Mouse (Mus musculus) left cerebral cortex, adult 9 months (tissue): ENCODE data around the gene Mrpl53.

ENCODE experiments used
- DNase-seq, 2 experiments: peaks; one replicate each; pipeline ENCODE4 v3.0.0; 2022; ENCODE audit warnings: low spot score in 2 of 2

Gene Mrpl53

DNA sequence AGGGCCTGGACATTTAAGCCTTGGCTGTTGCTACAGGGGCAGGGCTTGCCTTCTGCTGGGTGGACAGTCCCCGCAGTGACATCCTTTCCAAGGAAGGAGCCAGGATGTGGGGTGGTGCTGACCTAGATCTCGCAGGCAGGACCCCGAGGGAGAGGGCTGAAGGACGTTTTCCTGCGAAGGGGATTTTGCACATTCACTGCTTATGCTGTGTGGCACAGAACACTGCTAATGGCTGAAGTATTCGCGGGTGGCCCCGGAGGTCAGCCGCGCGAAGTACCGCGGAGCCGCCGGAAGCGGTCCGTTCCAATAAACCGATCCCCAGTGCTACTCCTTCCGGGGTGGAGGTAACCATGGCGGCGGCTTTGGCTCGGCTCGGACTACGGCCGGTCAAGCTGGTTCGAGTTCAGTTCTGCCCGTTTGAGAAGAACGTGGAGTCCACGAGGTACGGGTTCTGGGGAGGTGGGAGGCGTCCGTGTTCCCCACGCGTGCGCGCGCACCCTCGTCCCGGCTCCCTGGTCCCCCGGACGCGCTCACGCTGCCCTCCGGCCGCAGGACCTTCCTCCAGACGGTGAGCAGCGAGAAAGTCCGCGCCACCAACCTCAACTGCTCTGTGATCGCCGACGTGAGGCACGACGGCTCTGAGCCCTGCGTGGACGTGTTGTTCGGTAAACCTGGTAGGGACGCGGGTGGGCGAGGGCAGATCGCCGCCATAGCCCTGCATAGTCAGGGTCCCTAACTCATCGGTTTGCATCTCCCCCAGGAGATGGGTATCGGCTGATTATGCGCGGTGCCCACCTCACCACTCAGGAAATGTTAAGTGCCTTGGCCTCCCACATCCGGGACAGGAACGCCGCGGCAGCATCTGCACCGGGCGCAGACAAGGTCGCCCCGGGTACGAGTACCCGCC is at the start of gene Mrpl53:
TSS of gene Mrpl53 (plus strand) at position 279 of the 907 bp plus-strand sequence.
- DNase-seq = peak in 1 of 2 experiments; percentile 81

DNA sequence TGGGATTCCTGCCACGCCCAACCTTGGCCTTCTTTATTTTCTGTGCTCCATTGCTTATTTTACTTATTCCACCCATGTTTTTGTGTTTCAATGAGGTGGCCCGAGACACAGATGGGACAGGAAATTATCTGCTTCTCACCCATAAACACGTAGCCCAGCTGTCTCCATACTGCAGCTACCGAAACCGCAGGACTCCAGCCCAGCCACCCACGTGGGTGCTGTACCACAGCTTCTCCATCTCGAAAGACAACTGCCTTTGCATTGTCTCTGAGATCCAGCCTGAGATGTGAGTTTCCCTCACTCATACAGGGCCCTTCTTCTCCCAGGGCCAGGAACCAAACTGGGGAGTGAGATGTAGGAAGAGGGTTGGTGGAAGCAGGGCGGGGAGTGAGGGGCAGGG is 42.8 kb upstream of the Mrpl53 start:
- DNase-seq = no peak

DNA sequence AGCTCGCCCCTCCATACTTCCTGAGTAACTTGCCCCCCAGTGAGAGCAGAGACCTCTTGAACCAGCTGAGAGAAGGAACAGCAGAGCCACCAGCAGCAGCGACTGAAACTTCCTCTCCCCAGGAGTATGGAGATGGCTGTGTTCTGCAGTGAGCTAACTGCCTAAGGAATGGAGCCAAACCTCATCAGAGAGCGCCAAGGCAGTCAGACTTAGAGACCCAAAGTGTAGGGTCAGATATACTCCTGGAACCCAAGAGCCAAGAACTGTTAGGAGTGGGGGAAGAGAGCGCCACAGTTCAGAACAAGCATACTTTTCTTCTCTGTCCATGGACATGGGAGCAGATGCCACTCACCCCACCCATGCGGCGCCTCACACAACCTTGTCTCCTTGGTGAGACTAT is 42.4 kb upstream of the Mrpl53 start:
- DNase-seq = no peak

DNA sequence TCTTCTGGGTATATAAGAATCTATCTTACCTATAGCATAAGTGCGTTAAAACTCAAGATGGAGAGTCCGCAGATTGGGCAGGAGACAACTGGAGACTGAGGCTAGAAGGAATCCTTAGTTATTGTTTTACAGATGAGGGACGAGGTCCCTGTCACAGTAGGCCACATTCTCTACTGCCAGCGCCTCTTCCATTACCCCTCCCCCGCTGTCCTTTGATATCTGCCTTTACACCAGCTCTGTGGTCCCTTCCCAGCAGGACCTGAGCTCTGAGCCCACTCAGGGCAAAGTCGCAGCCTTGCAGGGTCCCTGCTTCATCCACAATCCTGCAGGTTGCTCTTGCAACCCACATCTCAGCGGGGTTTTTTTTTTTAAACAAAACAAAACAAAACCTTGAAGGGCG is 40.6 kb upstream of the Mrpl53 start:
- no peak for DNase-seq

- no peak for DNase-seq
Observed at GRCm38 (mm10) chr6:83068706-83069487, 39.9 kb upstream of the Mrpl53 start.

GRCm38 (mm10) chr6:83069488-83070246 is 39.2 kb upstream of the Mrpl53 start:
- DNase-seq = no peak

GRCm38 (mm10) chr6:83070247-83070310 is 38.8 kb upstream of the Mrpl53 start, which contains the start of gene Tlx2:
TSS of gene Tlx2 (minus strand) at chr6:83070293.
- no peak for DNase-seq

GRCm38 (mm10) chr6:83070311-83071219 is 38.3 kb upstream of the Mrpl53 start:
- no peak for DNase-seq

GRCm38 (mm10) chr6:83071220-83071619 is 37.6 kb upstream of the Mrpl53 start:
- no peak for DNase-seq

DNA sequence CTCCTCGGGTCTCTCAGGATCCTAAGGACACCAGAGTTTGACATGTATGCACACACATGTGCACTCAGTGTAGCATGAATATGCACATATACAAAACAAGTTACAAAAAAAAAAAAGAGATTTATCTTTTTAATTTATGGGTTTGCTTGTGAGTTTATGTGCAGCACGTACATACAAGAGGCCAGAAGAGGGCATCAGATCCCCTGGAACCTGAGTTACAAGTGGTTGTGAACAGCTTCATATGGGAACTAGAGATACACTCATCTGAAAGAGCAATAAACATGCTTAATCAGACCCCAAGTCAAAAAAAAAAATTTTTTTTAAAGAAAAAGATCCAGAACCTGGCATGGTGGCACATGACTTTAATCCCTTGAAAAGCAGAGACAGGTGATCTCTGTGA is 33.9 kb upstream of the Mrpl53 start:
- no peak for DNase-seq

DNA sequence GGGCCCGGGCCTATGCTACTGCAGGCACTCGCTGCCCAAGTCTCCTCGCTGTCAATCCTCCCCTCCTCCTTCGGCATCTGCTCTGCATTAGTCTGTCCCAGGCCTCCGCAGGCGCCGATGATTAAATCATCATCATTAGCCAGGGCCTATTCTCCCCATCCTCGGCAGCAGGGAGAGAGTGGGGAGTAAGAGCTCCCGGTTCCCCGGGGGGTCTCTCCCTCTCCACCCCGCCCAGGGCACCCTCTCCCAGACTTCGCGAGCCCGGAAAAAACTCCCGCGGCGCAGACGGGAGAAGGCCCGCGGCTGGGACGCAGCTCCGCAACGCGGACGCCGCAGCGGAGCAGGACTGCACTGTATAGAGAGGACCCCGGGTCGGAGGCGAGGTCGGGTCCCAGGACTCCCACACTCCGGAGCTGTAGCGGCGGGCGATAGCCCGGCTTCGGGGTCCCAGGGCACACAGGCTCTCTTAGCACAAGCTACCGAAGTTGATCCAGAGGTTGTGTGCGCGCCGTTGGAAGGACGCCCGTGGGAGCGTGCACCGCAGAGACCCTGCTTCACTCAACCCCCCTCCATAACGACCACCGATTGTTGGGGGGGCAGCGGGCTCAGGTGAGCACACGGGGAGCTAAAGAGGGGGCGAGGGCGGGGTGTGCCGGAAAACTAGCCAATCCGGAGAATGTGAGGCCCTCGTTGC is 31.1 kb upstream of the Mrpl53 start, which contains the start of gene Pcgf1:
TSS of gene Pcgf1 (plus strand) at position 240 of the 694 bp plus-strand sequence.
- peak in 1 of 2 experiments; percentile 49 for DNase-seq

DNA sequence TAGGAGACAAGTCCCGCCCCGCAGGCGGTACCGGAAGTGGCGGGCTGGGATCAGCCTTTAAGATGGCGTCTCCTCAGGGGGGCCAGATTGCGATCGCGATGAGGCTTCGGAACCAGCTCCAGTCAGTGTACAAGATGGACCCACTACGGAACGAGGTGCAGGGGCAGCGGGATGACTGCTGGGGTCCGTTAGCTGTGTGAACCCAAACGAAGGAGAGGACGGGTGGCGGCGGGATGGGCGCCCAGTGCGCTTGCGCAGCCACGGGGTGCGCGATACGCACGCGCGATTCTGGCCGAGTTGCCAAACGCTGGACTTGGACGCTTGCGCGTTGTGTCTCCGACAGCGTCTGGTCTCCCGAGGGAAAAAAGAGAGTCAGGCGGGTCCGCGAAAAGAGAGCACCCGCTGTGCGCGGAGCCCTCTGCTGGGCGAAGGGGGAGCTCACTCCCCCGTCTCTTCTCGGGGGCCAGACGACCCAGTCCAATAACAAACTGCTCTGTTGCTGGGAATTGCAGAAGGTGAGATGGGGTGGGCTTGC is 30.4 kb upstream of the Mrpl53 start:
- DNase-seq = peak; percentile 93 to 99

DNA sequence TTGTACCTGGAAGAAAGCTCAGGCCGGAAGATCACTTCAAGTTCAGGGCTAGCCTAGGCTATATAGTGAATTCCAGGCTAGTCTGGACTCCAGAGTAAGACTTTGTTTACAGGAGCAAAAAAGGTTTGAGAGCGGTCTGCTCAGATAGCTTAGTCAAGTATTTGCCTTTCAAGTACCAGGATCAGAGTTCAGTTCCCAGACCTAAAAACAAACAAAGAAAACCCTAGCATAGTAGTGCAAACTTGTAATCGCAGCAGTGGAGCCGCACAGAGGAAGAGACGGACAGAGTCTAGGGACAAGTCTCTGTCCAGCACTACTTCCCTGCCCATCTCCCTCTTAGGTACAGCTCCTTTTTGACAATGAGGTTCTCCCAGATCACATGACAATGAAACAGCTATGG is 28.6 kb upstream of the Mrpl53 start:
- no peak for DNase-seq

GRCm38 (mm10) chr6:83083497-83083896 is 25.3 kb upstream of the Mrpl53 start:
- no peak for DNase-seq

GRCm38 (mm10) chr6:83084477-83084876 is 24.4 kb upstream of the Mrpl53 start:
- no peak for DNase-seq

DNA sequence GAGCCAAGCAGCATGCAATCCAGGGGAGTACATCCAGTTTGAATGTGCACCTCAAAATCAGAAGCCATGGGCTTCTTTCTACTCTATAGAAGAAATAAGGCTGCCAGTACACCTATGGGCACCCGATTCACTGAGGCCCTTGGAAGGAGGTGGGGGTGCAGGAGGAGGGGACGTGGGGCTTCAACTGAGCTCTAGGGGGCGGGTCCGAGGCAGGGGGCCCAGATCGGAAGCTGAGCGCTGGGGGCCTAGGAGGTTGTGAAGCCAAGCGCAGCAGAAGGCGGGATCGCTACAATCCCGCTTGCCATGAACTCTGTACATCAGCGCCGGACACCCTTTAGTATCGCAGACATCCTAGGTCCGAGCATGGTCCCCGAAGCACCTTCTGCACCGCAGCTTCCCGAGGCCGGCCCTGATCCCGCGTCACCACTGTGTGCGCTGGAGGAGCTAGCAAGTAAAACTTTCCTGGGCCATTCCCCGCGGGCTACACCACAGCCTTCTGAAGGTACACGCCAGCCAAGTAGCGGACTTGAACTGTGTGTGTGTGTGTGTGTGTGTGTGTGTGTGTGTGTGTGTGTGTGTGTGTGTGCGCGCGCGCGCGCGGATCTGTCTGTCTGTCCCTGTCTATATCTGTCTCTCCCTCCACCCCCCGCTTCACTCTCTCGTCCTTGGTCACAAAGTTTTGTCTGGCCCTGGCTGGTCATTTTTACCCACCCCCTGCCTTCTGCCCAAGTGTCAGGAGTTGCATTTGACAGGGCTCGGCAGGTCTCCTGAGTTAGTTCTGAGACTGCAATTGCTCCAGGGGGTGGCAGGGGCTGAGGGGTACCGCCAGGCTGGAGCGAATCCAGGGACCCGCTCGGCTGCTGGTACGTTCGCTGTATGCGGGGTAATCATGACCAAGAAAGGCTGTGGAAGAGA is 22.5 kb upstream of the Mrpl53 start, which contains the start of gene Lbx2:
TSS of gene Lbx2 (plus strand) at position 247 of the 915 bp plus-strand sequence.
- no peak for DNase-seq

DNA sequence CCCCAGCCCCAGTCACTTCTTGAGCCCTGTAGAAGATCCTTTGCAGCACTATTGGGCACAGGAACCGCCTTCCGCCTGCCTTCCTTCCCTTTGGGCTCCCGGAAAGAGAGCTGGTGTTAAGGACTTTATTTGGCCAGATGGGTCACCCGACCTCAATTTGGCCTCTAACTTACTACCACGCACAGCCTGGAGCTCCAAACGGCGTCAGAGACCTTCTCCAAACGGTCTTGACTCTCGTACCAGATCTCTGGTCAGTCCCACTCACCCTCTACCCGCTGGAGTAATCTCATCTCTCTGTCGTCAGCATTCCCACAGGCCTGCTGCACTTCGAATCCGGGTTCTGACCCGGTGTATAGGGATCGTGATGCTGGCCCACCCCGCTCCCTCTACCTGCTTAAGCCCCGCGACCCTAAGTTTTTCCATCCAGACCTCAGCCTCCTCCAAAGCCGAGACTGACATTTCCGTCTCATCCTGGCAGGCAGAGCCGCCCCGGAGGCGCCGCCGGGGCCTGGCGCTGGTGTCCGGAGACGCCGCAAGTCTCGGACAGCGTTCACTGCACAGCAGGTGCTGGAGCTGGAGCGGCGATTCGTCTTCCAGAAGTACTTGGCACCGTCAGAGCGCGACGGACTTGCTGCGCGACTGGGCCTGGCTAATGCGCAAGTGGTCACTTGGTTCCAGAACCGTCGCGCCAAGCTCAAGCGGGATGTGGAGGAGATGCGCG is 21.5 kb upstream of the Mrpl53 start:
- no peak for DNase-seq

DNA sequence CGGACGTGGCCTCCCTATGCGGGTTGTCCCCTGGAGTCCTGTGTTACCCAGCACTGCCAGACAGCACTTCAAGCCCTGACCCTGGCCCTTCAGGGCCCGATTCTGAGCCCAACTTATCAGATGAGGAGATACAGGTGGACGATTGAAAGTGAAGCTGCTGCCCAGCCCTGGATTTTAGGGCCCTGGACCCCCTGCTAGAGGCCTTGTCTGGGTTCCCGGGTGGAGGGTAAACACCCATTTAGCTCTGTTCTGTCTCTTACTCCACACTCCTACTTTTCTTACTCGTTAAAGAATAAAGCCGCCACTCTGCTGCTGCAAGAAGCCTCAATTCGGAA is 20.9 kb upstream of the Mrpl53 start:
- DNase-seq = no peak
